In genomic region chr9:15507431-15507875, GRCm38 (mm10) we compare ENCODE assay signal across 9 mouse cellular contexts. TPM values are rescaled to one million over a fixed set of nuclear protein-coding genes. Genes with fewer than 3 reads are reported as not detected.
DNase-seq lines count a peak whose midpoint lies in the region; ATAC-seq and TF ChIP-seq lines count a peak whose summit lies in the region.
"Had no signal": no experiment of that assay in that cellular context is flagged by ENCODE, and none has a peak within 500 bp of the region (broad histone marks: within the 10 kb centered on the region; RNA-seq: fewer than 3 reads in every experiment).

No protein-coding gene starts in this region.

- H3K4me1 ChIP-seq in midbrain, embryonic 11.5 days (ENCODE audit: control insufficient read depth, insufficient read depth, low read length) = no peaks in the 10 kb centered on the region
- H3K4me1 ChIP-seq in midbrain, postnatal 0 days (ENCODE audit: insufficient read depth, low read length) = no peaks in the 10 kb centered on the region
- peaks cover 64% of the 10 kb centered on the region for H3K4me1 ChIP-seq in kidney, embryonic 14.5 days (ENCODE audit: control insufficient read depth, insufficient read depth, low read length)

- no peak overlapping the region for H3K27ac ChIP-seq in midbrain, embryonic 11.5 days (ENCODE audit: low read depth, low read length)
- H3K27ac ChIP-seq in midbrain, postnatal 0 days (ENCODE audit: low read depth, low read length) = no peak overlapping the region
- peak overlapping the region; percentile 62 for H3K27ac ChIP-seq in kidney, embryonic 14.5 days (ENCODE audit: low read depth, low read length)
- H3K27ac ChIP-seq: midbrain, embryonic 13.5 days had no signal

- H3K4me2 ChIP-seq in midbrain, embryonic 11.5 days = no peak overlapping the region
- no peak overlapping the region for H3K4me2 ChIP-seq in midbrain, postnatal 0 days (ENCODE audit: low read depth, low read length, poor library complexity, severe bottlenecking)
- H3K4me2 ChIP-seq in kidney, embryonic 14.5 days (replicated peaks; ENCODE audit: low read depth, low read length) = no peak overlapping the region
- H3K4me2 ChIP-seq: midbrain, embryonic 13.5 days had no signal

- DNase-seq in adrenal gland, postnatal 14 days = peak; percentile 45
- no peak for DNase-seq in adrenal gland, postnatal 10 days
- peak; percentile 23 for DNase-seq in midbrain, embryonic 11.5 days (ENCODE audit: low spot score, missing footprints)
- DNase-seq in midbrain, postnatal 0 days (ENCODE audit: low spot score) = no peak
- peak; percentile 25 for DNase-seq in right cerebral cortex, postnatal 25 days
- no peak for DNase-seq in thymus, adult 18-20 months
- DNase-seq in layer of hippocampus, postnatal 25 days (ENCODE audit: extremely low spot score in 1 of 2, low spot score in 1 of 2) = no peak

- H3K4me3 ChIP-seq in midbrain, embryonic 11.5 days (ENCODE audit: low read depth, low read length) = no peak overlapping the region
- H3K4me3 ChIP-seq in midbrain, postnatal 0 days (ENCODE audit: low read depth, low read length) = no peak overlapping the region
- H3K4me3 ChIP-seq in kidney, embryonic 14.5 days (ENCODE audit: low read length) = no peak overlapping the region
- H3K4me3 ChIP-seq: midbrain, embryonic 13.5 days had no signal

- no peak for ATAC-seq in midbrain, embryonic 11.5 days (ENCODE audit: low FRiP score)
- ATAC-seq in midbrain, postnatal 0 days (ENCODE audit: low FRiP score) = no peak
- ATAC-seq in kidney, embryonic 14.5 days (ENCODE audit: low FRiP score, low TSS enrichment) = no peak
- ATAC-seq: midbrain, embryonic 13.5 days had no signal

- 71% methylated on average over 4 of the region's 4 CpGs for WGBS in midbrain, embryonic 11.5 days
- WGBS in midbrain, postnatal 0 days = 83% methylated on average over 4 of the region's 4 CpGs
- 61% methylated on average over 4 of the region's 4 CpGs for WGBS in kidney, embryonic 14.5 days

- H3K9ac ChIP-seq in midbrain, embryonic 11.5 days (ENCODE audit: low read length) = no peak overlapping the region
- no peak overlapping the region for H3K9ac ChIP-seq in midbrain, postnatal 0 days (replicated peaks; ENCODE audit: low read length, poor library complexity, severe bottlenecking)
- H3K9ac ChIP-seq in kidney, embryonic 14.5 days (ENCODE audit: low read depth, low read length) = no peak overlapping the region
- H3K9ac ChIP-seq: midbrain, embryonic 13.5 days had no signal

- no peaks in the 10 kb centered on the region; the same call in 1 of the 2 replicates for H3K36me3 ChIP-seq in midbrain, embryonic 11.5 days (ENCODE audit: control insufficient read depth, insufficient read depth, low read length)
- no peaks in the 10 kb centered on the region for H3K36me3 ChIP-seq in midbrain, postnatal 0 days (ENCODE audit: insufficient read depth, low read length)
- H3K36me3 ChIP-seq in kidney, embryonic 14.5 days (ENCODE audit: control insufficient read depth, insufficient read depth, low read length) = no peaks in the 10 kb centered on the region
- H3K36me3 ChIP-seq: midbrain, embryonic 13.5 days had no signal

- H3K9me3 ChIP-seq in midbrain, embryonic 11.5 days (ENCODE audit: control insufficient read depth, low read length) = no peaks in the 10 kb centered on the region
- H3K9me3 ChIP-seq in midbrain, postnatal 0 days (ENCODE audit: low read length) = no peaks in the 10 kb centered on the region
- H3K9me3 ChIP-seq in kidney, embryonic 14.5 days (ENCODE audit: control insufficient read depth, low read length) = no peaks in the 10 kb centered on the region
- H3K9me3 ChIP-seq: midbrain, embryonic 13.5 days had no signal

- no peak for TF ChIP-seq CTCF in midbrain, postnatal 0 days (IDR thresholded peaks at IDR 0.05)

- no peaks in the 10 kb centered on the region for H3K27me3 ChIP-seq in midbrain, embryonic 11.5 days (ENCODE audit: control insufficient read depth, insufficient read depth, low read length)
- no peaks in the 10 kb centered on the region for H3K27me3 ChIP-seq in midbrain, postnatal 0 days (ENCODE audit: insufficient read depth, low read length)
- no peaks in the 10 kb centered on the region for H3K27me3 ChIP-seq in kidney, embryonic 14.5 days (ENCODE audit: control insufficient read depth, insufficient read depth, low read length)
- H3K27me3 ChIP-seq: midbrain, embryonic 13.5 days had no signal

RNA-seq across cellular contexts. Expression of gene Smco4, which starts 14.2 kb away (rescaled TPM):
- total RNA-seq in adrenal gland, postnatal 14 days (2021) = 32.1 and 38.9 TPM in 2 replicates
- 10 to 100 TPM; 35.0 to 39.0 TPM for total RNA-seq in adrenal gland, postnatal 10 days (2021)
- polyA plus RNA-seq in midbrain, embryonic 11.5 days (2014; fragmentation: Nextera tagmentation; extraction: Ambion mirVana) = 3.0 and 3.7 TPM in 2 replicates
- total RNA-seq in midbrain, postnatal 0 days (2014; rRNA removed) = 3.5 and 5.0 TPM in 2 replicates
- polyA plus RNA-seq in midbrain, postnatal 0 days (2015; fragmentation: Nextera tagmentation; extraction: Ambion mirVana) = 0.38 and 0.42 TPM in 2 replicates
- polyA plus RNA-seq in kidney, embryonic 14.5 days (2014; fragmentation: Nextera tagmentation; extraction: Ambion mirVana) = 7.0 and 24.0 TPM in 2 replicates
- 1 to 10 TPM; 7.9 to 8.7 TPM for total RNA-seq in layer of hippocampus, postnatal 25 days (2021)

Comparison
In these comparisons a context has a peak if more than half of its experiments do, and no peak if none do; other contexts are left out.
1. DNase-seq: peak in adrenal gland, postnatal 14 days (single experiment), midbrain, embryonic 11.5 days (single experiment) and right cerebral cortex, postnatal 25 days (single experiment); none in adrenal gland, postnatal 10 days (single experiment), midbrain, postnatal 0 days (single experiment), thymus, adult 18-20 months (0 of 2) and layer of hippocampus, postnatal 25 days (0 of 2).